Mouse (Mus musculus): ENCODE results near the gene Wdr59. TPM values are rescaled to one million over a fixed set of nuclear protein-coding genes. Genes with fewer than 3 reads are reported as not detected.

Wdr59 gene
- polyA plus RNA-seq, 1 experiment from 2014 or later, result 2.3 TPM

GRCm38 (mm10) chr8:111566326-111566725 is 44.4 kb upstream of the Wdr59 start:
- Histone ChIP-seq H3K4me3 (ENCODE audit: low read depth, low read length) (no peak overlapping the region), H3K9ac (replicated peaks; ENCODE audit: low read depth) (no peak overlapping the region), H3K4me1 (ENCODE audit: insufficient read depth, low read depth, low read length) (peaks cover 2% of the 10 kb centered on the region; the same call in 1 of the 2 replicates), H3K36me3 (ENCODE audit: insufficient read depth, low read length) (no peaks in the 10 kb centered on the region), H3K27me3 (replicated peaks; ENCODE audit: insufficient read depth, low read length) (no peaks in the 10 kb centered on the region), H3K4me2 (replicated peaks; ENCODE audit: low read depth, low read length) (no peak overlapping the region), H3K9me3 (ENCODE audit: low read length) (no peaks in the 10 kb centered on the region), H3K27ac (ENCODE audit: low read length) (no peak overlapping the region)
- ATAC-seq (peak; percentile 41), DNase-seq (ENCODE audit: low spot score) (peak; percentile 32)
- TF ChIP-seq EP300 (IDR thresholded peaks at IDR 0.05) (no peak), CTCF (IDR thresholded peaks at IDR 0.05) (no peak)
- WGBS, result 47% methylated on average over 9 of the region's 9 CpGs

DNA sequence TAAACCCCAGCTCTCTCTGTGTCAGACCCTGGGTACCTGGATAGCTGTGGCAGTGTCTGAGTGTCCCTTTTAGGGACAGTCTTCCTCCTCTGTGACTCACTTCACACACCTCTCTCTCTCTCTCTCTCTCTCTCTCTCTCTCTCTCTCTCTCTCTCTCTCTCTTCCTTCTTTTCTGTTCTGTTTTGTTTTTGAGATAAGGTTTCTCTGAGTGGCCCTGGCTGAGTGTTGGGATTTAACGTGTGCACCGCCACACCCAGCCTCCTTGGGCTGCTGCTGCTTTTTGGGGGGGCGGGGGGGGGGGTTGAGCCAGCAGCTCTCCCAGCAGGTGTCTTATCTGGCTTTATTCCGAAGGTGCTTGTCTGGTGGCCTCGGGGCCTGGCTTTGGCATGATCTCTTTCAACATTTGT is 43.9 kb upstream of the Wdr59 start:
- DNase-seq (ENCODE audit: low spot score), result no peak
- H3K9ac ChIP-seq (replicated peaks; ENCODE audit: low read depth), result no peak overlapping the region
- WGBS, result 30% methylated on average over 5 of the region's 5 CpGs
- H3K4me2 ChIP-seq (replicated peaks; ENCODE audit: low read depth, low read length), result no peak overlapping the region
- no peak for ATAC-seq
- no peaks in the 10 kb centered on the region for H3K36me3 ChIP-seq (ENCODE audit: insufficient read depth, low read length)
- no peak overlapping the region for H3K27ac ChIP-seq (ENCODE audit: low read length)
- H3K27me3 ChIP-seq (replicated peaks; ENCODE audit: insufficient read depth, low read length), result no peaks in the 10 kb centered on the region
- H3K4me3 ChIP-seq (ENCODE audit: low read depth, low read length), result no peak overlapping the region
- TF ChIP-seq EP300 (IDR thresholded peaks at IDR 0.05) (no peak), CTCF (IDR thresholded peaks at IDR 0.05) (no peak)
- H3K9me3 ChIP-seq (ENCODE audit: low read length), result no peaks in the 10 kb centered on the region
- peaks cover 2% of the 10 kb centered on the region; the same call in 1 of the 2 replicates for H3K4me1 ChIP-seq (ENCODE audit: insufficient read depth, low read depth, low read length)

DNA sequence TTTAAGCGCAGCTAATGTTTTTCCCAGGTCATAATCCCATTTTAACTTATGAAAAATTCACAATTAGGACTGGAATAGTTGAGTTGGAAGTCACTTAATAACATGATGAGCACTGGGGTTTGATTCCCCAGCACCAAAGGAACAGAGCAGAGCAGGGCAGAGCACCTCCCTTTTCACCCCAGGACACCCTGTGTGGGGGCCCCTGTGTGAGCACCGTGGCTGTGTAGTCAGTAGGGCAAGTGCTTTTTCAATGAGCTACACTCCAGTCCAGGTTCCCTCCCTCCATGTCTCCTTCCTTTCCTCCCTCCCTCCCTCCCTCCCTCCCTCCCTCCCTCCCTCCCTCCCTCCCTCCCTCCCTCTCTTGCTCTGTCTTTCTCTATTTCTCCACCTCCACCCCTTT is 42.2 kb upstream of the Wdr59 start:
- Histone ChIP-seq H3K27me3 (replicated peaks; ENCODE audit: insufficient read depth, low read length) (no peaks in the 10 kb centered on the region), H3K4me1 (ENCODE audit: insufficient read depth, low read depth, low read length) (peaks cover 2% of the 10 kb centered on the region; the same call in 1 of the 2 replicates), H3K27ac (ENCODE audit: low read length) (no peak overlapping the region), H3K4me2 (replicated peaks; ENCODE audit: low read depth, low read length) (no peak overlapping the region), H3K9ac (replicated peaks; ENCODE audit: low read depth) (no peak overlapping the region), H3K4me3 (ENCODE audit: low read depth, low read length) (no peak overlapping the region), H3K9me3 (ENCODE audit: low read length) (no peaks in the 10 kb centered on the region), H3K36me3 (ENCODE audit: insufficient read depth, low read length) (no peaks in the 10 kb centered on the region)
- DNase-seq (ENCODE audit: low spot score) (no peak), ATAC-seq (no peak)
- TF ChIP-seq EP300 (IDR thresholded peaks at IDR 0.05) (no peak), CTCF (IDR thresholded peaks at IDR 0.05) (no peak)
- 80% methylated on average over 2 of the region's 2 CpGs for WGBS

DNA sequence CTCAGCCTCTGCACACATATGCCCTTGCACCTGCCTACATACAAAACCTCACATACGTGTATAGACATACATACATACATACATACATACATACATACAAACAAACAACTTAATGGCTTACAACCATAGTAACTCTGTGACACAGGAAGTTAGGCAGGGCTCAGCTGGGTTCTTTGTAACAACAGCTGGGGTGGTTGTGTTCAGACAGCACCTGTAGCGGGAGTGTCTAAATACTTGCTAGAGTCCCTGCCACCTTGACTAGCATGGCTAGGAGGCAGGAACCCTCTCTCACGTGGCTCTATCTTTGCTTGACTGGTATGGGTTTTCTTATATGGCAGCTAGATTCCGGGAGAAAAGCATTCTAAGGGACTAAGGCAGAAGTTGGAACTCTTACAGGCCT is 41.8 kb upstream of the Wdr59 start:
- DNase-seq (ENCODE audit: low spot score) (no peak), ATAC-seq (no peak)
- TF ChIP-seq CTCF (IDR thresholded peaks at IDR 0.05) (no peak), EP300 (IDR thresholded peaks at IDR 0.05) (no peak)
- Histone ChIP-seq H3K4me3 (ENCODE audit: low read depth, low read length) (no peak overlapping the region), H3K4me1 (ENCODE audit: insufficient read depth, low read depth, low read length) (peaks cover 2% of the 10 kb centered on the region; the same call in 1 of the 2 replicates), H3K27me3 (replicated peaks; ENCODE audit: insufficient read depth, low read length) (no peaks in the 10 kb centered on the region), H3K9me3 (ENCODE audit: low read length) (no peaks in the 10 kb centered on the region), H3K27ac (ENCODE audit: low read length) (no peak overlapping the region), H3K36me3 (ENCODE audit: insufficient read depth, low read length) (no peaks in the 10 kb centered on the region), H3K4me2 (replicated peaks; ENCODE audit: low read depth, low read length) (no peak overlapping the region), H3K9ac (replicated peaks; ENCODE audit: low read depth) (no peak overlapping the region)
- WGBS, result 87% methylated on average over 4 of the region's 4 CpGs

- no peak for ATAC-seq
- Histone ChIP-seq H3K36me3 (ENCODE audit: insufficient read depth, low read length) (no peaks in the 10 kb centered on the region), H3K9ac (replicated peaks; ENCODE audit: low read depth) (no peak overlapping the region), H3K4me3 (ENCODE audit: low read depth, low read length) (no peak overlapping the region), H3K4me1 (ENCODE audit: insufficient read depth, low read depth, low read length) (peaks cover 2% of the 10 kb centered on the region; the same call in 1 of the 2 replicates), H3K9me3 (ENCODE audit: low read length) (no peaks in the 10 kb centered on the region), H3K4me2 (replicated peaks; ENCODE audit: low read depth, low read length) (no peak overlapping the region), H3K27me3 (replicated peaks; ENCODE audit: insufficient read depth, low read length) (no peaks in the 10 kb centered on the region), H3K27ac (ENCODE audit: low read length) (no peak overlapping the region)
- DNase-seq (ENCODE audit: low spot score), result no peak
- WGBS, result 96% methylated on average over 5 of the region's 5 CpGs
- TF ChIP-seq CTCF (IDR thresholded peaks at IDR 0.05), result no peak
- no peak for TF ChIP-seq EP300 (IDR thresholded peaks at IDR 0.05)
Measured at GRCm38 (mm10) chr8:111563075-111563474, 41.2 kb upstream of the Wdr59 start.

DNA sequence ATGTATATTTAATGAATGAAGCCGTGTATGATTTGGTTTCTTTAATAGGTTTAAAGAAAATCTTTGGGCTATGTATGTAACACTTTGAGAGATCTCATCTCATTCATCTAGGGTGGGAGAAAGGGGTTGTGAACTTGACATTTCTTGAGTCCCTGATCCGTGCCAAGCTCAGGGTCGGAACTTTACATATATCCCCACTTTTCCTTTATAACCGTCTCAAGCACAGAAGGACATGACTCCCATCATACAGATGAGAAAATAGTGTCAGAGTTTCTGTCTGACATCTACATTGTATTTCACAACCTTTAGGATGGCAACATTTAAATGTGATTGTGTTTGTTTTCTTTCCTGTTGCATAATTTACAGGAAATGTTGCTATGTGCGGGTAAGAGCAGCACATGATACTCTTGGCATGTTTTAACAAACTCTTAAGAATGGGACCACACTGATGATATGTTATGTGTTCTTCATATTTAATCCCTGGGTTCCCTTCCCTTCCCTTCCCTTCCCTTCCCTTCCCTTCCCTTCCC is 40.4 kb upstream of the Wdr59 start:
- Histone ChIP-seq H3K9ac (replicated peaks; ENCODE audit: low read depth) (no peak overlapping the region), H3K4me2 (replicated peaks; ENCODE audit: low read depth, low read length) (no peak overlapping the region), H3K27ac (ENCODE audit: low read length) (no peak overlapping the region), H3K9me3 (ENCODE audit: low read length) (no peaks in the 10 kb centered on the region), H3K27me3 (replicated peaks; ENCODE audit: insufficient read depth, low read length) (no peaks in the 10 kb centered on the region), H3K4me3 (ENCODE audit: low read depth, low read length) (no peak overlapping the region), H3K4me1 (ENCODE audit: insufficient read depth, low read depth, low read length) (peaks cover 2% of the 10 kb centered on the region; the same call in 1 of the 2 replicates), H3K36me3 (ENCODE audit: insufficient read depth, low read length) (no peaks in the 10 kb centered on the region)
- DNase-seq (ENCODE audit: low spot score), result peak; percentile 61
- 78% methylated on average over 5 of the region's 5 CpGs for WGBS
- ATAC-seq, result 0 out of 2 replicates have a peak, but pooled peaks have one; percentile 35
- TF ChIP-seq EP300 (IDR thresholded peaks at IDR 0.05) (peak; percentile 78), CTCF (IDR thresholded peaks at IDR 0.05) (no peak)

Data from lung, postnatal 0 days (tissue).